Mouse (Mus musculus) CD8-positive naive resting alpha-beta T cell, adult 2 months (primary cell): ENCODE data around the gene Psmb1.
"Not testable (repeated sequence)": the region's sequence is repeated elsewhere in the genome, so short reads cannot be mapped to it uniquely, and the experiment has no call there.

Experiments
- DNase-seq, 2 experiments: peaks; one replicate each; pipeline ENCODE4 v3.0.0; 2022; ENCODE audit warnings: low read depth in 2 of 2, low spot score in 2 of 2

Psmb1 gene

GRCm38 (mm10) chr17:15461921-15462495, 37.5 kb downstream of the Psmb1 start:
- DNase-seq: no peak

GRCm38 (mm10) chr17:15459761-15460160, 39.8 kb downstream of the Psmb1 start:
- DNase-seq: no peak

GRCm38 (mm10) chr17:15456595-15456994, 43.0 kb downstream of the Psmb1 start:
- no peak for DNase-seq

GRCm38 (mm10) chr17:15455203-15455602, 44.3 kb downstream of the Psmb1 start:
- no peak for DNase-seq

GRCm38 (mm10) chr17:15449606-15450005, 49.9 kb downstream of the Psmb1 start:
- no peak for DNase-seq

GRCm38 (mm10) chr17:15449144-15449543, 50.4 kb downstream of the Psmb1 start:
- DNase-seq: not testable (repeated sequence)

- no peak for DNase-seq
Measured at GRCm38 (mm10) chr17:15447831-15448230, 51.7 kb downstream of the Psmb1 start.

- no peak for DNase-seq
Measured at GRCm38 (mm10) chr17:15445421-15445820, 54.1 kb downstream of the Psmb1 start.

GRCm38 (mm10) chr17:15440463-15441121, 59.0 kb downstream of the Psmb1 start:
- no peak for DNase-seq

GRCm38 (mm10) chr17:15440067-15440462, 59.5 kb downstream of the Psmb1 start:
- DNase-seq: no peak

GRCm38 (mm10) chr17:15434748-15435147, 64.8 kb downstream of the Psmb1 start:
- no peak for DNase-seq

- DNase-seq: no peak
Measured at GRCm38 (mm10) chr17:15432036-15432435, 67.5 kb downstream of the Psmb1 start.

- no peak for DNase-seq
Measured at GRCm38 (mm10) chr17:15431551-15431950, 68.0 kb downstream of the Psmb1 start.

- no peak for DNase-seq
Measured at GRCm38 (mm10) chr17:15431021-15431514, 68.5 kb downstream of the Psmb1 start.

GRCm38 (mm10) chr17:15429937-15430336, 69.6 kb downstream of the Psmb1 start:
- no peak for DNase-seq

GRCm38 (mm10) chr17:15429451-15429850, 70.1 kb downstream of the Psmb1 start:
- no peak for DNase-seq

- no peak for DNase-seq
Measured at GRCm38 (mm10) chr17:15425931-15426330, 73.6 kb downstream of the Psmb1 start.
